Mouse (Mus musculus) erythroblast, embryonic 14.5 days (primary cell): ENCODE measurements around the gene 1700123L14Rik.

ENCODE experiments used
- GATA1 ChIP-seq: IDR thresholded peaks from 2 replicates; pipeline ENCODE4 v1.6.1; 2012; ENCODE audit warnings: low read length, inconsistent platforms, mixed read lengths
- TAL1 ChIP-seq: IDR thresholded peaks from 3 replicates; pipeline ENCODE4 v1.6.1; 2012; ENCODE audit warnings: low read length, inconsistent platforms, mixed read lengths

DNA sequence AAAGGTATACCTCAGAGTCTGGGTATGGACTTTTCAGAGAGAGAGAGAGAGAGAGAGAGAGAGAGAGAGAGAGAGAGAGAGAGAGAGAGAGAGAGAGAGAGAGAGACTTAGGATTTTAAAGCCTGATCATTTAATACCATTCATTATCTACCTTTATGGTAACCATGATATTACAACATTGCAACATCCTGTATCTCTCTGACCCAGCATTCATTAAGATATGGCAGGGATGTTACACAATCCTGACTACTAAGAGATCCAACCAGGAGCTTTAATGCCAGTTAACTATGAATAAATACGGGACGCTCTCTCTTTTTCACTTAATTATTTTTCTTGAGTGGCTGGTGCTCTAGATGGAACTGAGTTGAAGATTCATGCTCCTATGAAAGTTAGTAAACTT is 39.4 kb upstream of the 1700123L14Rik start:
- no peak for TF ChIP-seq GATA1
- no peak for TF ChIP-seq TAL1
